Mouse (Mus musculus): ENCODE data around the gene Atg5.
A peak's percentile ranks its signal among the peaks of the same experiment; 100 is the strongest.
"Not testable (repeated sequence)": the region's sequence is repeated elsewhere in the genome, so short reads cannot be mapped to it uniquely, and the experiment has no call there.

Gene Atg5

DNA sequence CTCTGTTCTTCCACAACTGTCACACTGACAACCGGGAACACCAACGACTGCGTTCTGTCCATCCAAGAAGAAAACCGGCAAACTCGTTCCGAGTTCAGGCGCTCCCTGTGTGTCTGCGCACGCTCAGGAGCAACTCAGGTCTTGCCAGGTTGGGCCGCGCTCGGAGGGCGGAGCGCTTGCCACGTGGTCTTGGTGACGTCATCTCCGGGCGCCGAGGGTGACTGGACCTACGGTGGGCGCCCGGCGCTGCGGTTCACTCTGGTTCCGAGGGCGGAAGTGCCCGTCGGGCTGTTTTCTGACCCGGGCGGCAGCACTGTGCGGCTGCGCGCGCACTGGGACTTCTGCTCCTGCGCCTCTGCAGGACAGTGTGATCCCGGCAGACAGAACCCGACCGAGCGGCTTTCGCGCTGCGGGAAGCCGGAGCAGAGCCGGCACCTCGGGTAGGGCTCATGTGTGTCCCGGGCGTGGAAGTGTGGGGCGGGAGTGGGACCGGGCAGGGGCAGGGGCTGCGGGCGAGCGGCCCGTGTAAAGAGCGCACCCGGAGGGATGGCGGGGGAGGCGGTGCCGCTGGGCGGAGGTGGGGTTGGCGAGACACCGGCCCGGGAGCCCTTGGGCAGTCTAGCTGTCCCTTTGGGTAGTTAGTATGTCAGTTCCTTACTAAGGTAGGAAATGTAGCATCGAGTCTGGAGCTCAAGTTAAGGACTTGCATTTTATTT lies at the start of gene Atg5:
Atg5 (plus strand) TSS at position 214 of the 716 bp plus-strand sequence.
- peak; percentile 83 for DNase-seq (ENCODE audit: extremely low spot score, low read depth, low spot score)

DNA sequence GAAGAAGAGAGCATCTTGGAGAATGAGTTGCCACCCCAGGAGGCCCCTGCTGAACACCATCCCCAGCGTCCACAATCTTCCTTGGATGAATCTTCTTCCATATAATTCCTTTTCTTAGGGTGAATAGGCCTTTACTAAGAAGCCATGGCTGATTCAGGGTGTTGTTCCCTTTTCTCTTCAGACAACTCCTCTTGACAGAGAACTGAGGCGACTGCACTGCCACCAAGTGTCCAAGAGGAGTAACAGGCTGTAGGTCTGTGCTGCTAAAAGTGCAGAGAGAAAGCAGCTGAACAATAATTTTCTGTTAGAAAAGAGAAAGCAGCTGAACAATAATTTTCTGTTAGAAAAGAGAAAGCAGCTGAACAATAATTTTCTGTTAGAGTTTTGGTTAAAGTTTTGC lies 49.1 kb upstream of the Atg5 start:
- not testable (repeated sequence) for DNase-seq (ENCODE audit: extremely low spot score, low read depth, low spot score)

DNA sequence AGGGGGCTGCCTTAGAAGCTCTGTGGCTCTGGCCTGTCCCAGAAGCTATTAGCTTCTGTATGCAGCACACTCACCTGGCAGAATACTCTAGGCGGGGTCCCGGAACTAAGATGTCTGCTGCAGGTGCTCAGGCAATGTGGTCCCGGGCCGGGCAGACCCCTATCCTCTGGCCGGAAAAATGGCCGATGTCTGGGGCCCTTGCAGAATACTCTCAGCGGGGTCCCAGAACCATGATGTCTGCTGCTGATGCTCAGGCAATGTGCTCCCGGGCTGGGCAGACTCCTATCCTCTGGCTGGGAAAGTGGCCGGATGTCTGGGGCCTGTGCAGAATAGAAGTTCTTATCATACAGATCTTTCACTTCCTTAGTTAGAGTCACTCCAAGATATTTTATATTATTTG lies 43.8 kb upstream of the Atg5 start:
- no peak for DNase-seq (ENCODE audit: extremely low spot score, low read depth, low spot score)

DNA sequence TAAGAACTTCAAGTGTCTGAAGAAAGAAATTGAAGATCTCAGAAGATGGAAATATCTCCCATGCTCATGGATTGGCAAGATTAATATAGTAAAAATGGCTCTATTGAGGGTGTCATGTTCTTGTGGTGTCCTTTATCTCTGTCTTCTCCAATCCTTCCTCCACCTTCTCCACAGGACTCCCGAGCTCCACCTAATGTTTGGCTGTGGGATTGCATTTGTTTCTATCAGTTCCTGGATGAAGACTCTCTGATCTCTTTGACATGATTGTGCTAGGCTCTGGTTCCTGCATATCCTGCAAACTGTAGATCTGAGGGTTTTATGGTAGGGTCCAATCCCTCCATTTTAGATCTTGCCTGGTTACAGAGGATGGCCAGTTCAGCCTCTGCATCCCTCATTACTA lies 34.8 kb upstream of the Atg5 start:
- not testable (repeated sequence) for DNase-seq (ENCODE audit: extremely low spot score, low read depth, low spot score)

DNA sequence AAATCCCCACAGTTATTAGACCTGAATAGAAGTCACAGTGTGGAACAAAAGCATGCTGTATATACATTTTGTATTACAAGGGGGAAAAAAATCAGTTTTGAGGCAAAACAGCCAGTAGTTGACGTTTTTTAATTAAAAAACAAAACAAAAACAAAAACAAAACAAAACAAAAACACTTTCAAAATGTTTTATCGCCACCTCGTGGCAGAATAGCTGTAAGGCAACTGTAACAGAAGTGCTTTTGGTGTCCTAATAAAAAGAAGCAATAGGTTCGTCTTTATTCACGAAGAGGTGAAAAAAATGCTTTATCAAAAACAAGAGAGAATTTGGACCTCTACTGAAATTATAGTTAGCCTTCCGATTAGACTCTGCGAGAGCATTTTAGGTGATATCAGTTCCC lies 32.9 kb upstream of the Atg5 start:
- DNase-seq (ENCODE audit: extremely low spot score, low read depth, low spot score): not testable (repeated sequence)

DNA sequence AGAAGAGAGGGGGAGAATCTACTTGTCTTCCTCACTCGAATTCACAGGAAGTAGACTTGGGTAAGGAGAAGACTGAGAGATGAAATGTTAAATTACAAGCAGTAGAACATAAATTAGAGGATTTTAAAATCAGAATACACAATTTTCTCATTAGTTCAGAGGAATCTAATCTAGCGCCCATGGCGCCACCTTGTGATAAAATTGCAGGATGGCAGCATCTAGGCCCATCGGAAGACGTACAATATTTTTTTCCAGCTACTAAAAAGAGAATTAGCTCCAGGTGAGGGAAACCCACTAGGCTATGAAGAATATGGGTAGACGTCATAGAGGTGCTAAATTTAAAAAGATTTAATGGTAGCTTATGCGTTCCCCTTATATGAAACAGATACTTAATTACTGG lies 11.5 kb upstream of the Atg5 start:
- no peak for DNase-seq (ENCODE audit: extremely low spot score, low read depth, low spot score)

DNA sequence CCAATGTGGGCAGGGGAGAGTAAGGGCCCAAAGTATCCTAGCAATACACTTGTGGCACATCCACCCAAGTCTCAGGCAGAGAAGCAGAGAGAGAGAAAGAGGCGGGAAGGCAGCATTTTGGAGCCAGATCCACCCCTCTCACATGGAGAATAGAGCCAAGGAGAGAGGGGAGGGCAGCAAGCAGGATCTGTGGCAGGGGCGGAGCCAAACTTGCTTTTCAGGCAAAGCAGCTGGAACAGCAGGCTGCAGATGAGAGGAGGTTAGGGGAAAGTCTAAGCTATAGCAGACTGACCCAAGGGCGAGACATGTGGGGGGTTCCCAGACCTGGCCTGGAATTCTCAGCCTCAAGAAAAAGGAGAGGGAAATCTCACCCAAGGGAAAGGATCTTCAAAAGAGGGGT lies 2.3 kb upstream of the Atg5 start:
- DNase-seq (ENCODE audit: extremely low spot score, low read depth, low spot score): no peak

DNA sequence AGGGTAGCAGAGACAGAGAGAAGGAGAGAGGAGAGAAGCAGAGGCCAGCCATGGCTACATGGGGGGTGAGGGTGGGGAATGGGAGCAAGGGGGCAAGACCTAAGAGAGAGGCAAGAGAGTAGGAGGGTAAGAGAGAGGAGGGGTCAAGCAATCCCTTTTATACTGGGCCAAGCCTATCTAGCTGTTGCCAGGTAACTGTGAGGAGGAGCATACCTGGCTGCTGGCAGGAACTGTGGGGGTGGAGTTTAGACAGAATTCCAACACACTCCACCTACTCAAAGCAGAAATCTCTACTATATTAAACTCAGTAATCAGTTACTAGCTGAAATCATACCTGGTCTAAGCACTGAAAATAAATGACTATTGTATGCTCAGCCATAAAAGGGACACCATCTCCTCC lies 1.6 kb upstream of the Atg5 start:
- no peak for DNase-seq (ENCODE audit: extremely low spot score, low read depth, low spot score)

DNA sequence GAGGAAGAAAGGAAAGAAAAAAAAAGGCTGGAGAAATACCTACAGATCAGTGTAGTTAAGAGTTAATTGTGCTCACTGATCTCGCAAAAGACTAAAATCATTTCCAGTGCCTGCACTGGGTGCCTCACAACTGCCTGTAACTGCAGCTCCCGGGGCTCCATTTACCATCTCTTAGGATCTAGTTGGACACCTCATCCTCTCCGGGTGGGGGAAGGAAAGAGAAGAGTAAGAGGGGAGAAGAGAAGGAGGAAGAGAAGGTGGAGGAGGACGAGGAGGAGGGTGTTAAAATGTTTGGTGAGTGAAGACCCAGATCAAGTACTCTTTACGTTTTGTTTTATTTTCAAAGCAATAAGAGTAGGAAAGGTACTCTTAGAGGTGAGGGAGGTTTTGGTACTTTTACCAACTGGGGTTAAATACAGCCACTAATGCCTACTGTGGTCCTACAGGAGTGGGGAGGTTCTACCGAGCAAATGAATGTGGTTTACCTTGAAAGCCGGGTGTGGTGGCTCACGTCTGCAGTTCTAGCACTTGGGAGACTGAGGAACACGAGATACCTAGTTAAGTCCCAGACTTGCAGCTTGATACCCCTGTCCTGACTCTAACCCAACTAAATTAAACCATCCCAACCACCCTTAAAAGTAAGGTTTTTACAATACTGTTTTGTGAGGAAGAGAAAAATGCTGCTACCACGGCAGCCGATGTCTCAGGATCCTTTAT lies 574 bp upstream of the Atg5 start:
- DNase-seq (ENCODE audit: extremely low spot score, low read depth, low spot score): no peak

DNA sequence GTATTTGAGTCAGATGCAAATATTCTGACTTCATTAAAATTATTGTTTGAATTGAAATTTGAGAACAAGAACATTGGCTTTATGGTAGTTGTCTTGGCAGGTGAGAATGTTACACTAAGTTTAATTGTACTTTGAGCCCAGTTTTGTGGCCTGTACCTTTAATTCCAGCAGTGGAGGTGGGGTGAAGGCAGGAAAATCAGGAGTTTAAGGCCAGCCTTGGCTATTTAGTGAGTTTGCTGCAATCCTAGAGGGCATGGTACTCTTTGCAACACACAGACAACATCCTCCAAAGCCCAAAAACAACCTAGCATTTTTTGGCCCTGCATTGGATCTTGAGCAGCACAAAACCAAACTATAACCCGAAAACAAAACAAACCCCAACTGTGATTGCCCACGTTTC lies 1.1 kb downstream of the Atg5 start:
- DNase-seq (ENCODE audit: extremely low spot score, low read depth, low spot score): no peak

DNA sequence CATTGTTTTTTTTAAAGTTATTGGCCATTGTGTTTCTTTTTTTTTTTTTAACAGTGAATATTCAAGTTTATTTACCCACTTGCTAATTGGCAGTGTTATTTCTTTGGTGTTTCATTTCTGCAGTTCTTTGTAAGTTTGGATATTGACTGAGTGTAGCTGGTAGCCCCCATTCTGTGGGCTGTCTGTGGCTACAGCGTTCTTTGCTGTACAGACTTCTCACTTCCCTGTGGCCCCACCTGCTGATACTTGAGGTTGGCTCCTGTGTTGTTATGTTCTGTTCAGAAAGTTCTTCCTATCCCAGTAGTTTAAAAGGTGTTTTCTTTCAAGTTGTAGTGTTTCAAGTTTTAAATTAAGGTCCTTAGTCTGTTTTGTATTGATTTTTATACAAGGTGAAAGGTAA lies 14.2 kb downstream of the Atg5 start:
- no peak for DNase-seq (ENCODE audit: extremely low spot score, low read depth, low spot score)

DNA sequence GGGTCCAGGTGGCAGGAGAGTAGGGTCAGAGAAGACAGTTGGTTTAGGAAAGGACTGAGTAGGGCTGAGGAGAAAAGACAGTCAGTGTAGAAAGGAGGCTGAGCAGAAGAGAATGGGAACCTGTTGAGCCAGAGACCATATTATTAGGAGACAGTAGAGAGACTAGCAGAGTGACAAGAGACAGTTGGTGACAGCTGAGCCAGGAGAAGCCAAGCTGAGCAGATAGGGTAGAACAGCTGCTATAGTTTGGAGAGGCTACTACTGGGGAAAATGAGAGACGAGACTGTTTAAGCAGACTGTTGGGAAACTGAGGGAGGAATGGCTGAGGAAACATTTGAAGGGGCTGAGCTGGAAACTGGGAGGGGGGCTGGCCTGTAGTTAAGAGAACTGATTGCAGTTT lies 16.9 kb downstream of the Atg5 start:
- DNase-seq (ENCODE audit: extremely low spot score, low read depth, low spot score): no peak

DNA sequence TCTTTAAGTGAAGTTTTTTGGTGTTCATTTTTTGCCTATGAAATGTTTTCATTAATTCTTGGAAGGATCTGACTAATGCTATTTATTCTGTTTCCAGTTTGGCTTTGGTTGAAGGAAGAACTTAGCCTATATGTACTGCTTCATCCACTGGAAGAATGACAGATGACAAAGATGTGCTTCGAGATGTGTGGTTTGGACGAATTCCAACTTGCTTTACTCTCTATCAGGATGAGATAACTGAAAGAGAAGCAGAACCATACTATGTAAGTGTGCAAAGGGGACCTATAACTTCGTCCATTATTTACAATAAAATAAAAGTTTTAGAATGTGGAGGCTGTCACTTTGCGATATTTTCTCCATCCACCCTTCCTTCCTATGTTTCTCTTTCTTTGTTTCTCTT lies 17.8 kb downstream of the Atg5 start:
- DNase-seq (ENCODE audit: extremely low spot score, low read depth, low spot score): no peak

DNA sequence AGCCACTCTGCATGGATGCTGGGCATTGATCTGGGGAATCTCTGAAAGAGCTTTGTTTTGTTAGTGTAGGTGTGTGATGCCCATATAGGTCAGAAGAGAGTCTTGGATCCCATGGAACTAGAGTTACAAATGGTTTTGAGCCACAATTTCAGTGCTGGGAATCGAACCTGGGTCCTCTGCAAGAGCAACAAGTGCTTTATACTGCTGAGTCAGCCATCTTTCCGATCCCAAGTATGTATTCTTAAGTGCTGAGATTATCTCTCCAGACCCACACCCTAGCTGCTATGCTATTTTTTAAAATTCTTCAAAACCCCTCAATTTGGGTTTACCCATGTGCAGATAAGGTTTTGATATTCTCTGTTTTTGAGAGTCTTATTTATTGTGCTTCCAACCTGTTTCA lies 22.7 kb downstream of the Atg5 start:
- no peak for DNase-seq (ENCODE audit: extremely low spot score, low read depth, low spot score)

DNA sequence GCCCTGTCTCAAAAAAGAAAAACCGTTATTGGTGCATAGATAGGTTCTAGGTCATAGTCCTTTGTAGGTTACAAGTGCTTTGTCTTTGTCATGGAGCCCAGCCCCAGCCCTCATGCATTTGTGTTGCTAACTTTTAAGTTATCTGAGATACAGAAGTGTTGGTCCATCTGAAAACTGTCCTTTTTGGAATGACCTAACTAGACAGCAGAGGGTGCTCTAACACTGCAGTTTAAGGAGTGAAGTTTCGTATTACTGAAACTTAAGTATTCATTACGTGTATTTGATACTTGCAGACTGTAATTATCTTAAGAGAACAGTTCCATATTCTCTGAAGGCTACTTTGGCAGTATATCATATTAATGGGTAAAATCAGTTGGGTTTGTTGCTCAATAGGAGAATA lies 24.0 kb downstream of the Atg5 start:
- DNase-seq (ENCODE audit: extremely low spot score, low read depth, low spot score): peak; percentile 28

DNA sequence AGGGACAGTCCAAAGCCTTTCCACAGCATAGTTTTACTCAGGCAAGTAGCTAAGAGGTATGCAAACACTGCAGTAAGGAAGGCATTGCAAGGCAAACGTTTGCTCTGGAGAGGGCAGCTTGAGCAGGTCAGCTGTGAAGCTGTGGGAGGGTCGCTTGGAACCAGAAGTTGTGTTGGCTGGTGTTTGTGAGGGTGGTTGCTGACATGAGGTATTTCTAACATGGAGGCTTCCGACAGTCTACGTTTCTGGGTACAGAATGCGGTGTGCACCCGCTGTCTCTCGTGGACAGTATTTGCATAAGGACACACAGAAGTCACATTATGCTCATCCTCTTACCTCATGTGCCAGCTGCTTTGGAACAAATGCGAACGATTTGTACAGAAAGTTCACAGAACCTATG lies 31.0 kb downstream of the Atg5 start:
- DNase-seq (ENCODE audit: extremely low spot score, low read depth, low spot score): no peak

DNA sequence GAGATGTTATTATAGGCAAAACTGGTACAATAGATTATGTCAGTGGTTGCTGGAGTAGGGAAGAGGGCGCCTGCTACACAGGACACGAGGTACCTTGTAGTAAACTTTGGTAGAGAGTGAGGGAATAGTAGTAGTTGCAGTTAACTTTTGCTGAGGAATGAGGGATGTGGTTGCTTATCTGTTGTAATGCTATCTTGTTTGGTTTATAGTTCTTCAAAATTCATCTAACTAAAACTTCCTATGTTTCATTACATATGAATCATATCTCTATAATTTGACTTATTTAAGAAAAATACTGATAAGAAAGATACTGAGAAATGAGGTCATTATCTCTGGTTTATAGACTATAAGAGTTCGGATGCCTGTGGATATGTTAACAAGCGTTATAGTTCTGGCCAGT lies 31.9 kb downstream of the Atg5 start:
- no peak for DNase-seq (ENCODE audit: extremely low spot score, low read depth, low spot score)

DNA sequence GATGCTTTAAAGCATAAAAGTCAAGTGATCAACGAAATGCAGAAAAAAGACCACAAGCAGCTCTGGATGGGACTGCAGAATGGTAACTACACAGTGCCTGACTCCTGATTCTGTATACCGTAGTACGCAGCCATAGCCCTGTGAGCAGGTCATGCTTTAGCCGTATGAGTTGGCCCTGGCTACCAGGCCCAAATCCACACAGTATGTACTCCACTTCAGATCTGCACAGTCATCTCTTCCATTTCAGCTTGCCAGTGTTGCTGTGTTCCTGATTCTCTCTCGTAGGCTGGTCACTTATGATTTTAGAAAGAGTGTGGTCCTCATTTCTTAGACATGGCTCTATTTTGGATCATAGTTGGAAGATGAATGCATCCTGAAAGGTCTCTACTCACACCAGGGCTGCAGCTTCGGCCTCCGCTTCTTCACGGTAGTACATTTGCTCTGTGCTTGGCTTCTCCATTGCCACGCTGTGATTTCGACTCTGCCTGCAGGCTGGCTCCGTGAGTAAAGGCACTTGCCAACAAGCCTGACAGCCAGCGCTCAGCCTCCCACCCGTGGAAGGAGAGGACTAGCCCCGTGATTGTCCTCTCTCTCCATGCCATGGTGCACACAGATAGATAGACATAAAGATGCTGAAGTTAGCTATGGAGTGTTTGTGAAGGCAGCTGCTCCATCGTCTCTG lies 35.6 kb downstream of the Atg5 start:
- DNase-seq (ENCODE audit: extremely low spot score, low read depth, low spot score): no peak

DNA sequence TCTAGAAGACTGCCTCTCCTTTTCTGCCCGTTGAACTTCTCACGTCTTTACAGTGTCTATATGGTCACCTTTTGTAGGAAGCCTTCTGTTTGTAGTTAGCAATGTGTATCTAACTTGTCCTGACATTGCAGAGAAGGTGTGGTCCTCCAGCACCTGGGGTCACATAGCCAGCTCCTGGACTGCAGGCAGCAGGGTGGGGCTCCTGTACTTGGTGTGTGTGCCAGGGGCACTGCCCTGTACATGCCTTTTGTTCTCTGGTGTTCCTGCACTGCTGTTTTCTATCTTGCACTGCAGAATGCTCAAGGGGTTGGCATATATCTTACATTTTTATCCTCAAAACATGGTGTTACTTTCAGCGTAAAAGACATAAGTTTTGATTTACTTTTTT lies 36.2 kb downstream of the Atg5 start:
- no peak for DNase-seq (ENCODE audit: extremely low spot score, low read depth, low spot score)

DNA sequence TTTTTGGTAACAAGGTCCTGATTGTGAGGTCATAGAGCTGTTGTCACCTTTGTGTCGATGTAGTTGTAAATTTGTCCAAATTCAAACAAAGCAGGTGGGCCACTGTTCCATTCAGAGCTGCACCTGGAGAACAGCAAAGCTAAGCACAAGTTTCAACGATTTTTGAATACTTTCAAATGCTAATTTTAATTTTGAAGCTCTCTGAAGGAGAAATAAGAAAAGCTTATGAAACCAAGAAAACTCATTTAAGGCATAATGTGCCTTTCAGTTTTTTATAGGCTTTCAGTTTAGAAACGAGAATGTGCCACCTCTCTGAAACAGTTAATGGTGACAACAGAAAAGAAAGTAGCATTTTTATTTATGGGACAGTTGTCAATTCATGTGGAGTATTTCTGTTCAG lies 36.7 kb downstream of the Atg5 start:
- DNase-seq (ENCODE audit: extremely low spot score, low read depth, low spot score): no peak

DNA sequence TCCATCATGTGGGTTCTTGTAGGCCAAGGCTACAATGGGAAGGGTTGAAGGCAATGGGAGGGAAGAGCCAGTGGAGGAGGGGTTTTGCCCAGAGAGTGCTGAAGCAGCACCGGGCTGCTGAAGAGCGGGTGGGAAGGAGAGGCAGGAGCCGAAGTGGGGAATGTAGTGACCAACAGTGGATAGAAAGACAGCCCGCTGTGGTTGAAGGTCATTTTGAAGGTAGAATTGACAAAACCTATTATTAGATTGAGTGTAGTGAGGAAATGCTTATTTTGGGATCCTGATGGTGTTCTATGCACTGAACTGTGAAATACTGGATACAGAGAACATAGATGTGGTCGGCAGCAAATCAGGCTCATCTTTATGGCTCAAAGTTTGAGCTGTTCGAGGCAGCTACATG lies 38.1 kb downstream of the Atg5 start:
- DNase-seq (ENCODE audit: extremely low spot score, low read depth, low spot score): no peak

DNA sequence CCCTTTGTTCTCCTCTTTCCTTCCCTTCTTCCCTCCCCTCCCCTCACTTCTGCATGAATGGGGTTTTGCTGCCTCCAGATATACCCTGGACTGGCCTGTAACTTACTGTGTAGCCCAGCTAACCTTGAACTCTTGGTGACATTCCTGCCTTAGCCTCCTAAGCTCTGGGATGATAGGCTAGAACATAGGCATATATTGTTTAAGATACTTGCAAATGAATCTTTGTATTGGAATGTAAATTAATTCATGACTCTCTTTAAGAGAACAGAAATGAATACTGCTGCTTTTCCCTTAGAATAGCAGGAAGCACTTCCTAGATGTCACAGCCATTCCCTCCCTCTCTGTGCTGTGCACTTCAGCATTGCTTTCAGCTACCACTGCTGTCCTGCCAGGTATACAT lies 40.1 kb downstream of the Atg5 start:
- DNase-seq (ENCODE audit: extremely low spot score, low read depth, low spot score): no peak

Data from hindlimb bud, embryonic 11.5 days (tissue).